Mouse (Mus musculus): Measurements from ENCODE around the gene 1600002K03Rik. TPM values are rescaled to one million over a fixed set of nuclear protein-coding genes. Genes with fewer than 3 reads are reported as not detected.
A peak's percentile ranks its signal among the peaks of the same experiment; 100 is the strongest.
"Not testable (repeated sequence)": the region's sequence is repeated elsewhere in the genome, so short reads cannot be mapped to it uniquely, and the experiment has no call there.

The 1600002K03Rik gene
- polyA plus RNA-seq, 1 experiment from 2014 or later = 12.2 TPM

GRCm38 (mm10) chr10:80162716-80163299 is 9.9 kb upstream of the 1600002K03Rik start:
- WGBS = 75% methylated on average over 6 of the region's 6 CpGs

GRCm38 (mm10) chr10:80163721-80164120 is 9.0 kb upstream of the 1600002K03Rik start:
- Histone ChIP-seq H3K4me3 (ENCODE audit: low read length) (no peak overlapping the region), H3K27ac (ENCODE audit: low read length) (0 out of 2 replicates have a peak overlapping the region, but pooled peaks have one; percentile 10), H3K9ac (ENCODE audit: low read length) (no peak overlapping the region), H3K9me3 (ENCODE audit: control insufficient read depth, low read length) (no peaks in the 10 kb centered on the region), H3K4me1 (replicated peaks; ENCODE audit: control insufficient read depth, insufficient read depth, low read length) (peaks cover 71% of the 10 kb centered on the region), H3K4me2 (ENCODE audit: low read depth, low read length) (no peak overlapping the region), H3K27me3 (ENCODE audit: control insufficient read depth, insufficient read depth, low read depth, low read length) (no peaks in the 10 kb centered on the region), H3K36me3 (ENCODE audit: control insufficient read depth, insufficient read depth, low read length) (no peaks in the 10 kb centered on the region)
- ATAC-seq (ENCODE audit: low read depth) = no peak
- WGBS = 53% methylated on average over 8 of the region's 8 CpGs

More at GRCm38 (mm10) chr10:80162716-80163299, 9.9 kb upstream of the 1600002K03Rik start:
- no peak for ATAC-seq (ENCODE audit: low read depth)
- Histone ChIP-seq H3K4me2 (ENCODE audit: low read depth, low read length) (no peak overlapping the region), H3K27me3 (ENCODE audit: control insufficient read depth, insufficient read depth, low read depth, low read length) (no peaks in the 10 kb centered on the region), H3K4me3 (ENCODE audit: low read length) (no peak overlapping the region), H3K4me1 (replicated peaks; ENCODE audit: control insufficient read depth, insufficient read depth, low read length) (peaks cover 77% of the 10 kb centered on the region), H3K9ac (ENCODE audit: low read length) (peak overlapping the region; percentile 5), H3K9me3 (ENCODE audit: control insufficient read depth, low read length) (no peaks in the 10 kb centered on the region), H3K36me3 (ENCODE audit: control insufficient read depth, insufficient read depth, low read length) (no peaks in the 10 kb centered on the region), H3K27ac (ENCODE audit: low read length) (peak overlapping the region; percentile 99)

- H3K9ac ChIP-seq (ENCODE audit: low read length) = peak overlapping the region; percentile 60
- no peaks in the 10 kb centered on the region for H3K27me3 ChIP-seq (ENCODE audit: control insufficient read depth, insufficient read depth, low read depth, low read length)
- no peak for ATAC-seq (ENCODE audit: low read depth)
- H3K36me3 ChIP-seq (ENCODE audit: control insufficient read depth, insufficient read depth, low read length) = no peaks in the 10 kb centered on the region
- peak overlapping the region; percentile 10; the same call in 1 of the 2 replicates for H3K27ac ChIP-seq (ENCODE audit: low read length)
- whole genome bisulfite sequencing = 9% methylated on average over 44 of the region's 44 CpGs
- H3K4me2 ChIP-seq (ENCODE audit: low read depth, low read length) = peak overlapping the region; percentile 83
- H3K4me3 ChIP-seq (ENCODE audit: low read length) = peak overlapping the region; percentile 43
- H3K4me1 ChIP-seq (replicated peaks; ENCODE audit: control insufficient read depth, insufficient read depth, low read length) = peaks cover 69% of the 10 kb centered on the region
- no peaks in the 10 kb centered on the region for H3K9me3 ChIP-seq (ENCODE audit: control insufficient read depth, low read length)
These were observed 8.4 kb upstream of the 1600002K03Rik start for GRCm38 (mm10) chr10:80164161-80164997.

GRCm38 (mm10) chr10:80164998-80165344 is 7.8 kb upstream of the 1600002K03Rik start:
- no peaks in the 10 kb centered on the region for H3K27me3 ChIP-seq (ENCODE audit: control insufficient read depth, insufficient read depth, low read depth, low read length)
- peak overlapping the region; percentile 83 for H3K4me2 ChIP-seq (ENCODE audit: low read depth, low read length)
- peaks cover 71% of the 10 kb centered on the region for H3K4me1 ChIP-seq (replicated peaks; ENCODE audit: control insufficient read depth, insufficient read depth, low read length)
- WGBS = under 1% methylated on average over 17 of the region's 17 CpGs
- H3K27ac ChIP-seq (ENCODE audit: low read length) = no peak overlapping the region; the same call in 1 of the 2 replicates
- peak overlapping the region; percentile 60 for H3K9ac ChIP-seq (ENCODE audit: low read length)
- peak; percentile 17 for ATAC-seq (ENCODE audit: low read depth)
- H3K9me3 ChIP-seq (ENCODE audit: control insufficient read depth, low read length) = no peaks in the 10 kb centered on the region
- H3K4me3 ChIP-seq (ENCODE audit: low read length) = peak overlapping the region; percentile 43
- H3K36me3 ChIP-seq (ENCODE audit: control insufficient read depth, insufficient read depth, low read length) = peaks cover 3% of the 10 kb centered on the region

GRCm38 (mm10) chr10:80165392-80166128 is 7.2 kb upstream of the 1600002K03Rik start, which contains the start of gene Cirbp:
Cirbp (plus strand) TSS chr10:80165985.
- 19% methylated on average over 19 of the region's 20 CpGs for WGBS
- H3K4me1 ChIP-seq (replicated peaks; ENCODE audit: control insufficient read depth, insufficient read depth, low read length) = peaks cover 66% of the 10 kb centered on the region
- no peaks in the 10 kb centered on the region for H3K9me3 ChIP-seq (ENCODE audit: control insufficient read depth, low read length)
- H3K27me3 ChIP-seq (ENCODE audit: control insufficient read depth, insufficient read depth, low read depth, low read length) = no peaks in the 10 kb centered on the region
- peak within 1 kb of the TSS; percentile 83 for H3K4me2 ChIP-seq (ENCODE audit: low read depth, low read length)
- ATAC-seq (ENCODE audit: low read depth) = no peak
- H3K9ac ChIP-seq (ENCODE audit: low read length) = peak within 1 kb of the TSS; percentile 60
- peaks cover 9% of the 10 kb centered on the region for H3K36me3 ChIP-seq (ENCODE audit: control insufficient read depth, insufficient read depth, low read length)
- H3K27ac ChIP-seq (ENCODE audit: low read length) = peak within 1 kb of the TSS; percentile 90
- H3K4me3 ChIP-seq (ENCODE audit: low read length) = peak within 1 kb of the TSS; percentile 43

GRCm38 (mm10) chr10:80166136-80166535 is 6.6 kb upstream of the 1600002K03Rik start:
- not testable (repeated sequence) for H3K9me3 ChIP-seq (ENCODE audit: control insufficient read depth, low read length); H3K27me3 ChIP-seq (ENCODE audit: control insufficient read depth, insufficient read depth, low read depth, low read length); H3K4me3 ChIP-seq (ENCODE audit: low read length); ATAC-seq (ENCODE audit: low read depth); H3K27ac ChIP-seq (ENCODE audit: low read length)
- H3K4me1 ChIP-seq (replicated peaks; ENCODE audit: control insufficient read depth, insufficient read depth, low read length) = peaks cover 60% of the 10 kb centered on the region
- H3K9ac ChIP-seq (ENCODE audit: low read length) = peak overlapping the region; percentile 46
- peaks cover 15% of the 10 kb centered on the region for H3K36me3 ChIP-seq (ENCODE audit: control insufficient read depth, insufficient read depth, low read length)
- H3K4me2 ChIP-seq (ENCODE audit: low read depth, low read length) = peak overlapping the region; percentile 39; the same call in 1 of the 2 replicates
- WGBS = 95% methylated on average over 4 of the region's 4 CpGs

GRCm38 (mm10) chr10:80167460-80168037 is 5.2 kb upstream of the 1600002K03Rik start:
- H3K9ac ChIP-seq (ENCODE audit: low read length) = peak overlapping the region; percentile 98
- WGBS = 0% methylated on average over 53 of the region's 55 CpGs
- peak overlapping the region; percentile 99 for H3K27ac ChIP-seq (ENCODE audit: low read length)
- H3K4me2 ChIP-seq (ENCODE audit: low read depth, low read length) = peak overlapping the region; percentile 91
- H3K9me3 ChIP-seq (ENCODE audit: control insufficient read depth, low read length) = no peaks in the 10 kb centered on the region
- peaks cover 54% of the 10 kb centered on the region for H3K4me1 ChIP-seq (replicated peaks; ENCODE audit: control insufficient read depth, insufficient read depth, low read length)
- H3K27me3 ChIP-seq (ENCODE audit: control insufficient read depth, insufficient read depth, low read depth, low read length) = no peaks in the 10 kb centered on the region
- peak overlapping the region; percentile 86 for H3K4me3 ChIP-seq (ENCODE audit: low read length)
- peak; percentile 93 for ATAC-seq (ENCODE audit: low read depth)
- H3K36me3 ChIP-seq (ENCODE audit: control insufficient read depth, insufficient read depth, low read length) = peaks cover 23% of the 10 kb centered on the region

- peaks cover 23% of the 10 kb centered on the region for H3K36me3 ChIP-seq (ENCODE audit: control insufficient read depth, insufficient read depth, low read length)
- H3K27me3 ChIP-seq (ENCODE audit: control insufficient read depth, insufficient read depth, low read depth, low read length) = no peaks in the 10 kb centered on the region
- peak overlapping the region; percentile 99 for H3K27ac ChIP-seq (ENCODE audit: low read length)
- peaks cover 48% of the 10 kb centered on the region for H3K4me1 ChIP-seq (replicated peaks; ENCODE audit: control insufficient read depth, insufficient read depth, low read length)
- peak overlapping the region; percentile 91 for H3K4me2 ChIP-seq (ENCODE audit: low read depth, low read length)
- WGBS = under 1% methylated on average over 44 of the region's 48 CpGs
- peak overlapping the region; percentile 86 for H3K4me3 ChIP-seq (ENCODE audit: low read length)
- ATAC-seq (ENCODE audit: low read depth) = peak; percentile 59
- H3K9ac ChIP-seq (ENCODE audit: low read length) = peak overlapping the region; percentile 98
- no peaks in the 10 kb centered on the region for H3K9me3 ChIP-seq (ENCODE audit: control insufficient read depth, low read length)
These were observed 4.6 kb upstream of the 1600002K03Rik start for GRCm38 (mm10) chr10:80168038-80168661.
